Mouse (Mus musculus) stomach, embryonic 14.5 days (tissue): ENCODE results near the gene Lingo3. TPM values are rescaled to one million over a fixed set of nuclear protein-coding genes. Genes with fewer than 3 reads are reported as not detected.

ENCODE experiments used
- ATAC-seq: fragments of 200-750 bp; cut with Nextera tagmentation; 2 replicates; pipeline ENCODE4 v1.8.0; 2017; ENCODE audit warnings: low read depth, moderate TSS enrichment; ENCODE audit not compliant: insufficient number of reproducible peaks, insufficient read depth, low FRiP score
- H3K27ac ChIP-seq: fragments of 300-500 bp; sonication (generic); 2 replicates; pipeline ENCODE4 v1.5.1; 2014; ENCODE audit warnings: mild to moderate bottlenecking, low read length, moderate library complexity, mixed read lengths
- H3K27me3 ChIP-seq: fragments of 300-500 bp; sonication (generic); 2 replicates; pipeline ENCODE4 v1.6.1; 2014; ENCODE audit warnings: low read length, control low read depth, mixed read lengths; ENCODE audit not compliant: control insufficient read depth, insufficient read depth
- H3K36me3 ChIP-seq: fragments of 300-500 bp; sonication (generic); 2 replicates; pipeline ENCODE4 v1.6.1; 2014; ENCODE audit warnings: mild to moderate bottlenecking, control low read depth, low read length, moderate library complexity, mixed read lengths; ENCODE audit not compliant: control insufficient read depth, insufficient read depth
- H3K4me1 ChIP-seq: fragments of 300-500 bp; sonication (generic); 2 replicates; pipeline ENCODE4 v1.6.1; 2014; ENCODE audit warnings: low read length, control low read depth, mixed read lengths; ENCODE audit not compliant: control insufficient read depth, insufficient read depth
- H3K4me2 ChIP-seq: fragments of 300-500 bp; sonication (generic); replicated peaks from 2 replicates; pipeline ENCODE4 v1.6.1; 2014; ENCODE audit warnings: low read depth, low read length, control low read depth
- H3K4me3 ChIP-seq: fragments of 300-500 bp; sonication (generic); 2 replicates; pipeline ENCODE4 v1.5.1; 2014; ENCODE audit warnings: low read depth, low read length, control low read depth
- H3K9ac ChIP-seq: fragments of 300-500 bp; sonication (generic); replicated peaks from 2 replicates; pipeline ENCODE4 v1.6.1; 2014; ENCODE audit warnings: low read depth, mild to moderate bottlenecking, control low read depth, low read length, moderate library complexity, mixed read lengths
- H3K9me3 ChIP-seq: fragments of 300-500 bp; sonication (generic); 2 replicates; pipeline ENCODE4 v1.6.1; 2016; ENCODE audit warnings: low read depth, low read length, control low read depth; ENCODE audit not compliant: control insufficient read depth
- WGBS: fragments of 180-500 bp; shearing (Covaris S2); extraction: QIAGEN DNeasy Blood & Tissue Kit; methylation state at CpG from one replicate; pipeline ENCODE4 v1.1.7; 2014; 5-methylcytosine and 5-hydroxymethylcytosine counted together
- polyA plus RNA-seq: library from polyadenylated mRNA; unstranded; fragments of >200 nt; fragmentation: Nextera tagmentation; extraction: Ambion mirVana; gene quantifications from 2 replicates; pipeline ENCODE4 v1.2.1, GENCODE M21; 2014

Lingo3 gene
- 0.07 and 0.23 TPM in 2 replicates for polyA plus RNA-seq

DNA sequence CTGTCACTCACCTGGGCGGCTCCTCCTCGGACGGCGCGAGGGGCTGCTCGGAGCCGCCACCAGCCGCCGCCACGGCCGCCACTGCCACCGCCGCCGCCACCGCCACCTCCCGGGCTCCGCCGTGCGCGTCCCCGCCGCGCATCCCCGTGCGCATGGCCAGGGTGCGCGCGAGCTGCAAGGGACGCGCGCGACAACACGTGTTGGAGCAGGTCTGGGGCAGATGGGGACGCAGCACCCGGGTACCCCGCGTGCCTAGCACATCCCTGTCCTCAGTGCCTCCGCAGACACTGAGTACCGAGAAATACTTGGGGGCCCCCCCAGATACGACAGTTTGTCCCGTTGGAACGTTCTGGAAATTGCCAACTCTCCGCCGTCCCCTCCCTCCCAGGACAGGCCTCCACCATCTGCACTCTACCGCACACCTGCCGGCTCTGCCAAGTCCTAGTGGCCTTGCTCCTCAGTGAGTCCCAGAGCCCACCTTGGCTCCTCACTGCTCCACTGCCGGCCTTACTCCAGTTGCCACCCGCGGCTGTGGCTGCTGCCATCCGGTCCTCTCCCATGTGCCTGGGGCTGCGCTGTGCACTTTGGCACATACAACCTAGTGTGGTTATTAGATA is at the start of gene Lingo3:
Lingo3 (minus strand) TSS at position 109 of the 617 bp plus-strand sequence.
- no peak within 1 kb of the TSS for H3K27ac ChIP-seq
- peaks cover 37% of the 10 kb centered on the region for H3K27me3 ChIP-seq
- H3K9me3 ChIP-seq: no peaks in the 10 kb centered on the region
- H3K9ac ChIP-seq: peak within 1 kb of the TSS; percentile 22
- H3K4me1 ChIP-seq: 0 out of 2 replicates have a peak, but pooled peaks cover 8% of the 10 kb centered on the region
- no peak for ATAC-seq
- peak within 1 kb of the TSS; percentile 70 for H3K4me2 ChIP-seq
- peak within 1 kb of the TSS; percentile 33 for H3K4me3 ChIP-seq
- WGBS: 4% methylated on average over 51 of the region's 51 CpGs
- H3K36me3 ChIP-seq: no peaks in the 10 kb centered on the region

GRCm38 (mm10) chr10:80887181-80887580 is 43.3 kb upstream of the Lingo3 start:
- Histone ChIP-seq H3K4me1 (no peaks in the 10 kb centered on the region), H3K27me3 (peaks cover 3% of the 10 kb centered on the region; the same call in 1 of the 2 replicates), H3K9ac (no peak overlapping the region), H3K4me2 (no peak overlapping the region), H3K36me3 (no peaks in the 10 kb centered on the region), H3K4me3 (no peak overlapping the region), H3K9me3 (no peaks in the 10 kb centered on the region), H3K27ac (no peak overlapping the region)
- no peak for ATAC-seq
- 64% methylated on average over 11 of the region's 11 CpGs for WGBS

DNA sequence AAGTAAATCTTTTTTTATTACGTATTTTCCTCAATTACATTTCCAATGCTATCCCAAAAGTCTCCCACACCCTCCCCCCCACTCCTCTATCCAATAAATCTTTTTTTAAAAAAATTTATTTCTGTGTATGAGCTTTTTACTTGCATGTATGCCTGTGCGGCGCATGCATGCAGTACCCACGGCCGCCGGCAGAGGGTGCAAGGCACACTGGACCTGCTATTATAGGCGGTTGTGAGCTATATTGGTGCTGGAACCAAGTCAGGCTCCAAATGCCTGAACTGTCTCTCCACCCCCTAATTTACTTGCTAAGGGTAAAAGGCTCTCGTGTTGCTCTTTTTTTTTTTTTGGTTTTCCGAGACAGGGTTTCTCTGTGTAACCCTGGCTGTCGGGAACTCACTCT is 37.5 kb upstream of the Lingo3 start:
- H3K27me3 ChIP-seq: no peaks in the 10 kb centered on the region
- WGBS: 23% methylated on average over 10 of the region's 10 CpGs

GRCm38 (mm10) chr10:80880901-80881300 is 37.1 kb upstream of the Lingo3 start:
- Histone ChIP-seq H3K4me2 (no peak overlapping the region), H3K27ac (no peak overlapping the region), H3K27me3 (no peaks in the 10 kb centered on the region), H3K4me1 (no peaks in the 10 kb centered on the region), H3K9me3 (no peaks in the 10 kb centered on the region), H3K36me3 (no peaks in the 10 kb centered on the region), H3K9ac (no peak overlapping the region), H3K4me3 (no peak overlapping the region)
- no peak for ATAC-seq
- WGBS: 78% methylated on average over 2 of the region's 2 CpGs

More for the DNA sequence above, 37.5 kb upstream of the Lingo3 start:
- no peak overlapping the region for H3K4me3 ChIP-seq
- no peak overlapping the region for H3K27ac ChIP-seq
- H3K4me1 ChIP-seq: no peaks in the 10 kb centered on the region
- H3K9ac ChIP-seq: no peak overlapping the region
- H3K4me2 ChIP-seq: no peak overlapping the region
- H3K36me3 ChIP-seq: no peaks in the 10 kb centered on the region
- no peaks in the 10 kb centered on the region for H3K9me3 ChIP-seq
- no peak for ATAC-seq

- no peak overlapping the region for H3K9ac ChIP-seq
- H3K4me1 ChIP-seq: no peaks in the 10 kb centered on the region
These were observed 36.3 kb upstream of the Lingo3 start for GRCm38 (mm10) chr10:80880131-80880641.

DNA sequence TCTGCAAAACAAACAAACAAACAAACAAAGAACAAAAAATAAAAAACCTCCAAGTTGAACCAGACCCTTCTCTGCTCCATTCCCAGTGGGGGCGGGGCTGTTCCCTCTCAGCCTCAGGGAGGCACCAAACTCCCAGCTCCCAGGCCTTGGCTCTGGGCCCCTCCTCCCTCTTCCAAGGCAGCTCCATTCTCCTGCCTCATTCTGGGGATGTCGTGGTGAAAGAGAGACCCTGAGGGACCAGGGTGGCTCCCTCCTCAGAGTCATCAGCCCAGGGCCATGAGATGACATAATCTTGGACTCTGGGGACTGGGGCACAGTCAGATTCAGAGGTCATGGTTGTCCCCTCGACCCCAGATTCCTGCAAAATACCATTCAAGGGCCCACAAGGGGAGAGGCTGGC is 32.8 kb upstream of the Lingo3 start:
- Histone ChIP-seq H3K4me3 (no peak overlapping the region), H3K9ac (no peak overlapping the region)

More at GRCm38 (mm10) chr10:80880131-80880641, 36.3 kb upstream of the Lingo3 start:
- Histone ChIP-seq H3K4me2 (no peak overlapping the region), H3K27ac (no peak overlapping the region), H3K27me3 (no peaks in the 10 kb centered on the region), H3K36me3 (no peaks in the 10 kb centered on the region), H3K4me3 (no peak overlapping the region), H3K9me3 (no peaks in the 10 kb centered on the region)
- ATAC-seq: peak; percentile 64; the same call in 1 of the 2 replicates
- WGBS: 7% methylated on average over 5 of the region's 5 CpGs

GRCm38 (mm10) chr10:80876028-80876427 is 32.2 kb upstream of the Lingo3 start:
- Histone ChIP-seq H3K36me3 (no peaks in the 10 kb centered on the region), H3K4me1 (no peaks in the 10 kb centered on the region), H3K4me3 (no peak overlapping the region), H3K27me3 (no peaks in the 10 kb centered on the region), H3K4me2 (no peak overlapping the region), H3K9ac (no peak overlapping the region), H3K9me3 (no peaks in the 10 kb centered on the region), H3K27ac (no peak overlapping the region)
- 28% methylated on average over 5 of the region's 5 CpGs for WGBS
- no peak for ATAC-seq

More for the DNA sequence above, 32.8 kb upstream of the Lingo3 start:
- no peaks in the 10 kb centered on the region for H3K36me3 ChIP-seq
- 29% methylated on average over 3 of the region's 3 CpGs for WGBS
- no peak overlapping the region for H3K4me2 ChIP-seq
- H3K9me3 ChIP-seq: no peaks in the 10 kb centered on the region
- H3K4me1 ChIP-seq: no peaks in the 10 kb centered on the region
- H3K27ac ChIP-seq: no peak overlapping the region
- no peaks in the 10 kb centered on the region for H3K27me3 ChIP-seq
- no peak for ATAC-seq

- no peaks in the 10 kb centered on the region for H3K4me1 ChIP-seq
- H3K9ac ChIP-seq: no peak overlapping the region
- no peak overlapping the region for H3K4me2 ChIP-seq
- H3K36me3 ChIP-seq: no peaks in the 10 kb centered on the region
- 72% methylated on average over 9 of the region's 9 CpGs for WGBS
- no peak overlapping the region for H3K4me3 ChIP-seq
- H3K9me3 ChIP-seq: no peaks in the 10 kb centered on the region
- H3K27me3 ChIP-seq: no peaks in the 10 kb centered on the region
- no peak overlapping the region for H3K27ac ChIP-seq
- ATAC-seq: no peak
These were observed 30.2 kb upstream of the Lingo3 start for GRCm38 (mm10) chr10:80874035-80874434.
